Mouse (Mus musculus) liver, embryonic 16.5 days (tissue): ENCODE results near the gene Bend7. TPM values are rescaled to one million over a fixed set of nuclear protein-coding genes. Genes with fewer than 3 reads are reported as not detected.

ENCODE experiments used
- ATAC-seq: fragments of 200-750 bp; cut with Nextera tagmentation; 2 replicates; pipeline ENCODE4 v1.8.0; 2017; ENCODE audit warnings: low read depth, mild to moderate bottlenecking, moderate number of reproducible peaks, moderate library complexity
- H3K27ac ChIP-seq: fragments of 300-500 bp; sonication (generic); 2 replicates; pipeline ENCODE4 v1.5.1; 2014; ENCODE audit warnings: mild to moderate bottlenecking, low read length
- H3K27me3 ChIP-seq: fragments of 300-500 bp; sonication (generic); 2 replicates; pipeline ENCODE4 v1.6.1; 2014; ENCODE audit warnings: low read depth, low read length, mixed read lengths; ENCODE audit not compliant: control insufficient read depth, insufficient read depth
- H3K36me3 ChIP-seq: fragments of 300-500 bp; sonication (generic); 2 replicates; pipeline ENCODE4 v1.6.1; 2014; ENCODE audit warnings: mild to moderate bottlenecking; ENCODE audit not compliant: control insufficient read depth, insufficient read depth
- H3K4me1 ChIP-seq: fragments of 300-500 bp; sonication (generic); 2 replicates; pipeline ENCODE4 v1.6.1; 2014; ENCODE audit warnings: low read depth, low read length, mixed read lengths; ENCODE audit not compliant: control insufficient read depth
- H3K4me2 ChIP-seq: fragments of 300-500 bp; sonication (generic); 2 replicates; pipeline ENCODE4 v1.6.1; 2014; ENCODE audit warnings: low read depth, low read length, mixed read lengths
- H3K4me3 ChIP-seq: fragments of 300-500 bp; sonication (generic); 2 replicates; pipeline ENCODE4 v1.5.1; 2014; ENCODE audit warnings: low read depth, mild to moderate bottlenecking, low read length
- H3K9ac ChIP-seq: fragments of 300-500 bp; sonication (generic); 2 replicates; pipeline ENCODE4 v1.6.1; 2014; ENCODE audit warnings: low read depth, low read length
- H3K9me3 ChIP-seq: fragments of 300-500 bp; sonication (generic); replicated peaks from 2 replicates; pipeline ENCODE4 v1.6.1; 2016; ENCODE audit warnings: low read length; ENCODE audit not compliant: control insufficient read depth
- WGBS: fragments of 180-500 bp; shearing (Covaris S2); extraction: QIAGEN DNeasy Blood & Tissue Kit; methylation state at CpG from one replicate; pipeline ENCODE4 v1.1.7; 2014; ENCODE audit not compliant: insufficient replicate concordance; 5-methylcytosine and 5-hydroxymethylcytosine counted together
- polyA plus RNA-seq: library from polyadenylated mRNA; unstranded; fragments of >200 nt; fragmentation: Nextera tagmentation; extraction: Ambion mirVana; gene quantifications from 2 replicates; pipeline ENCODE4 v1.2.1, GENCODE M21; 2015

The Bend7 gene
- polyA plus RNA-seq, 1 experiment from 2014 or later, result 1.9 TPM

DNA sequence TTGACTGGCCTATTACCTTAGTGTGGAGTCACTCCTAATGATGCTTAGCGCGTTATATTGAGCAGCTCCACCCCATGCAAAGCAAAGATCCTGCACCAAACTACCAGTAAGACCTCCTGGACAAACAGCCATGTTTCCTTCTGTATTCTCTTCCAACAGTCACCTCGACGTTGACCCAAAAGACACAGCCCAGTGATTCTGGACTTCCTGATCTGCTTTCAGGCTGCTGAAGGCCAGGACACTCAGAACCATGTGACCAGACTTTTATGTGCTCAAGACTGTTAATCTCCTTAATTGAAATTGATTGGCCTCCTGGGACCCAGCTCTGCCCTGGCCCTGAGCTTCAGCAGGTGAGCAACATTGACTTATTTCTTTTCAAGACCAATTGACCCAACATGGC is 111.4 kb downstream of the Bend7 start:
- Histone ChIP-seq H3K9ac (no peak overlapping the region), H3K9me3 (no peaks in the 10 kb centered on the region), H3K4me3 (no peak overlapping the region), H3K27me3 (no peaks in the 10 kb centered on the region), H3K4me1 (no peaks in the 10 kb centered on the region), H3K36me3 (no peaks in the 10 kb centered on the region), H3K27ac (no peak overlapping the region), H3K4me2 (no peak overlapping the region)
- no peak for ATAC-seq
- 70% methylated on average over 4 of the region's 4 CpGs for WGBS

DNA sequence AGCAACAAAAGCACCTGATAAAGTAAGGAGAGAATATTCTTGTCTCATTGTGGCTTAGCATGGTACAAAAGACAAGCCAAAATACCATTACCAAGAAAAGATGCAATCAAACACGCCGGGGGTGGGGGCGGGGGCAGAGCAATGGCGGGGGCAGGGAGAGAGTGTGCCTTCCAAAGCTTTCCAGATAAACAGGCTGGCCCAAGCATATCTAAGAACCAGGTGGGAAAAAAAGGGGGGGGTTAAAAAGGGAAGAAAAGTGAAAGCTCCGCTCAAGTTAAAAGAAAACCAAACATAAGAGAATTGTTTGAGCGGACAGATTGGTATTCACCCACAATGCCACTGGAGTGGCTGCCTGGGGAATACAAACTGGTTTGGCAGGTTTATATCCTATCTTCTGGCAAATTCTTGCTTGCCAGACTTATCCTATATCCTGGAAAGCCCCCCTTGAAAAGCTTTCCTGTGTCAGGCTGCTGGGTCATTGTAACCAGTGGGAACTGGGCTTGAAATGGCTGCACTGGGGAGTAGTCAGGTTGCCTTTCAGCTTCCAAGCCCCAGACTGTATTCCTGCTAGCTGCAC is 111.9 kb downstream of the Bend7 start:
- H3K27me3 ChIP-seq, result no peaks in the 10 kb centered on the region
- no peaks in the 10 kb centered on the region for H3K9me3 ChIP-seq
- H3K36me3 ChIP-seq, result no peaks in the 10 kb centered on the region
- ATAC-seq, result no peak
- no peak overlapping the region for H3K4me3 ChIP-seq
- no peak overlapping the region for H3K27ac ChIP-seq
- WGBS, result 52% methylated on average over 6 of the region's 6 CpGs
- H3K9ac ChIP-seq, result no peak overlapping the region
- H3K4me2 ChIP-seq, result no peak overlapping the region
- H3K4me1 ChIP-seq, result no peaks in the 10 kb centered on the region

DNA sequence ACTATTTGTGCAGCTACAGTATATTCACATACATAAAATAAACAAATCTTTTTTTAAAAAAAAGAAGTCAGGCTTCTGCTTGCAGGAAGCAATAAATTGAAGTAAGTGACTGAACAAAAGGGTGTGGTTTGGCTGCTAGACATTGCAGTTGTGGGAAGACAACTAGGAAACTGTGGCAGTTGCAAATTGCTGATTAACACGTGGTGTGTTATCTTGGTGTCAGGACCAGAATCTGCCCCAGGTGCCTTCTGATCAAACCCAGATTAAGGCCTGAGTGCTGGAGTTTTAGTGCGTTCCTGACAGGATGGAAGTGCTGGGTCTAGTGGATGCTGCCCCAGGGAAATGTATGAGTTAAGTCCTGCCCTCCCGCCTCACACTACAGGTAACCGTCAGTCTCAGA is 113.9 kb downstream of the Bend7 start:
- no peak overlapping the region for H3K4me3 ChIP-seq
- ATAC-seq, result no peak

DNA sequence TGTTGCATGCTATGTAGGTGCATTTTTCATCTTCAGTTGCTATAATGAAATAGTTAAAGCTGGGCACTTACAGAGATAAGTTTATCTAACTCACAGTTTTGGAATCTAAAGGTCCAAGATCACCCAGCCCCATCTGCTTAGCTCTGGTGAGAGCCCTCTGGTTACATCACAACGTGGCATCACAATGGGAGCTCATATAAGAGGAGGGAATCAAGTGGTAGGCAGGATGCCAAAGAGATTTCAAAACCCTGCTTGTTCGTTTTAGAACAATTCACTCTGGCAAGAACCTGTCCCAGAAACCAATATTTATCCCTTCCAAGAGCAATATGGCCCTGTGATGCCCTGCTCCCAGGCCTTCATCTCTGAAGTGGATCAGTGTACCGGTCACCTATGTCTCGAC is 114.5 kb downstream of the Bend7 start:
- Histone ChIP-seq H3K27ac (no peak overlapping the region), H3K4me2 (no peak overlapping the region), H3K36me3 (no peaks in the 10 kb centered on the region), H3K27me3 (no peaks in the 10 kb centered on the region), H3K9ac (no peak overlapping the region), H3K4me1 (no peaks in the 10 kb centered on the region), H3K4me3 (no peak overlapping the region), H3K9me3 (no peaks in the 10 kb centered on the region)
- 53% methylated on average over 4 of the region's 4 CpGs for WGBS
- no peak for ATAC-seq

More for the DNA sequence above, 113.9 kb downstream of the Bend7 start:
- no peak overlapping the region for H3K4me2 ChIP-seq
- no peaks in the 10 kb centered on the region for H3K9me3 ChIP-seq
- H3K36me3 ChIP-seq, result no peaks in the 10 kb centered on the region
- H3K27ac ChIP-seq, result no peak overlapping the region
- H3K4me1 ChIP-seq, result no peaks in the 10 kb centered on the region
- no peak overlapping the region for H3K9ac ChIP-seq
- H3K27me3 ChIP-seq, result no peaks in the 10 kb centered on the region
- 20% methylated on average over 4 of the region's 4 CpGs for WGBS

DNA sequence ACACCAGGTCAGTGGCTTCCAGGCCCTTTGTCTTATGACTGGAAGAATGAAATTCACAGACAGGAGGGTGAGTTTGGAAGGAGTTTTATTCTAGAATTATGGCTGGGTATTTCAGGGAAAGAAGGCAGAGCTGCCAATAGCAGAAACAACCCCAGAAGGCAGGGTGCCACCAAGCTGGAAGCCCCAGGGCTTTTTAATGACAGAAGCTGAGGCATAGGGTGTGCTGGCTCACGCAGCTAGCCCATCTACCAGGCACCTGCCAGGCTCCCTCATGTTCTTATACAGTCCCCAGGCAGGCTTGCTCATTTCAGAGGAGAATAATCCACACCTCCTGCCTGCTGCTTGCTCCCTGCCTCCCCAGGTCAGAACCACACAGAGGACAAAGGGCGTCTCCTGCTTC is 131.8 kb downstream of the Bend7 start:
- Histone ChIP-seq H3K36me3 (no peaks in the 10 kb centered on the region), H3K4me1 (no peaks in the 10 kb centered on the region), H3K9ac (no peak overlapping the region), H3K4me3 (no peak overlapping the region), H3K27me3 (no peaks in the 10 kb centered on the region), H3K9me3 (no peaks in the 10 kb centered on the region), H3K27ac (no peak overlapping the region), H3K4me2 (no peak overlapping the region)
- ATAC-seq, result no peak
- 55% methylated on average over 2 of the region's 2 CpGs for WGBS

Other genes with a start within 250 kb of the Bend7 start
- gene Prpf18, start 65.7 kb upstream of the Bend7 start, polyA plus RNA-seq, result 27.4 and 28.3 TPM in 2 replicates
- 22.7 and 24.5 TPM in 2 replicates for gene Sephs1, start 163.7 kb downstream of the Bend7 start, polyA plus RNA-seq
- 126 and 134 TPM in 2 replicates for gene Phyh, start 201.2 kb downstream of the Bend7 start, polyA plus RNA-seq